Mouse (Mus musculus) MEL (cell line): ENCODE measurements at regions not wholly inside any gene's neighbourhood (a gene's known extent, or its start where the extent isn't known, plus 50 kb on each side); places are given as distances from the start of the nearest gene placed in this dataset.

Source experiments
- EP300 ChIP-seq, 2 experiments: IDR thresholded peaks; 2 replicates each; pipeline ENCODE4 v1.6.1; 2011; ENCODE audit warnings: improper control_type of control experiment in 2 of 2, low read length in 2 of 2, low read depth in 1 of 2, mild to moderate bottlenecking in 1 of 2
- USF1 ChIP-seq: IDR thresholded peaks from 2 replicates; pipeline ENCODE4 v1.6.1; 2014; ENCODE audit warnings: low read depth, mild to moderate bottlenecking, inconsistent platforms, low read length, improper control_type of control experiment, moderate library complexity

- TF ChIP-seq USF1: no peak
- TF ChIP-seq EP300 (IDR thresholded peaks at IDR 0.05; ENCODE audit: low read depth in 1 of 2, low read length in 2 of 2): no peak
These were observed 82.7 kb downstream of the Lyplal1 start for GRCm38 (mm10) chr1:186034443-186034842.
